Mouse (Mus musculus) neural tube, embryonic 10.5 days (tissue): ENCODE measurements at regions not wholly inside any gene's neighbourhood (a gene's known extent, or its start where the extent isn't known, plus 50 kb on each side); places are given as distances from the start of the nearest gene placed in this dataset.

Source experiments
- DNase-seq: peaks from one replicate; pipeline ENCODE4 v3.0.0-alpha.2; 2017; ENCODE audit warnings: low spot score; ENCODE audit errors: extremely low spot score

GRCm38 (mm10) chr7:74224378-74224777 is 210.9 kb upstream of the St8sia2 start:
- no peak for DNase-seq

DNA sequence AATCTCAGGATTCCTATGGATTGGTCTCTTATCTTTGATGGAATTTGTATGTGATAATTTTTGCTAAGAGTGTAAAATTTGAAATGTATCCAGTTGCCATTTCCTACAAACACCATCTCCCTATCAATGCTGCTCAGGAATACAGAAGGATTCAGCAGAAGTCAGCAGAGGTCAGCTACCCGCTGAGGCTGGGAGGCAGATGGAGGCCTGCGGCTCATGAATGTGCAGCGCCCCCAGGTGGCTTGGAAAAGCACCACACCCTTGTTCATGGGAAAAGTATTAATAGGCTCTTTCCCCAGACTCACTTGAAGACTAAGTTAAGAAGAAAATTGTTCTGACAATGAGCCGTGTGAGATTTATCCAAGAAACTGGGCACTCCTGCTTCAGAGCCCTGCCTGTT is 187.2 kb upstream of the St8sia2 start:
- peak; percentile 47 for DNase-seq

DNA sequence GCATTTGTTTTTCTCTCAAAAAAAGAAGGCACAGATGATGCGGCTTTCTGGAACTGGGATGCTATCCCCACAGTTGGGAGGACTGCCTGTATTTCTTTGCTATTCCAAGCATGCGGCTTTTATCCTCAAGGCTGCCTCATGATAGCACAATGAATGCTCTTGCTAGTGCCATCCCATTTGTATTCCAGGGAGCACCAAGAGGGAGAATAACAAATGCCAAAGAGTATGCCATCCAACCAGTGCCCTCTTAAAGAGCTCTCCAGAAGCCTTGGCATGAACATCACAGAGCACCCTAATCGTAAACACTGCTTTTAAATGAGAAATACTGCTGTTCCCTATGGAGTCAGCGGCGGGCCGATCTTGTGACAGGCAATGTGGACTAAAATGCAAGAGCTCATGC is 185.3 kb upstream of the St8sia2 start:
- no peak for DNase-seq

DNA sequence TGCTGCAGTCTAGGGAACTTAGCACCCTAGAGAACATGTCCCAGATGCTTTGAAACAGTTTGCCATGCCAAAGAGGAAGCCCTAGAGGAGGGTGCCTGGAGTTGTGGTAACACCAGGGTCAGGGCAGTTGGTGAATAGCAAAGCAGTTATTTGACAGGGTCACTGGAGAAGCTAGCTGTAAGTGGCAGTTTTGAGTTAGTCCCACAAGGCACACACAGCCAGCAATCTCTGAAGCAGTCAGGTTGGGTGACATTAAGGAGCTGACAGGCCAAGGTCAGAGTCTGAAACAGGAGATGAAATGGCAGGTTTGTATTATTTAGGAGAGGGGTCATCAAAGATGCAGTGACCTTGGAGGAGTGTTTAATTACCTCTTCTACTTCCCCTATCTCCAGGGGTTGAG is 171.2 kb upstream of the St8sia2 start:
- no peak for DNase-seq

DNA sequence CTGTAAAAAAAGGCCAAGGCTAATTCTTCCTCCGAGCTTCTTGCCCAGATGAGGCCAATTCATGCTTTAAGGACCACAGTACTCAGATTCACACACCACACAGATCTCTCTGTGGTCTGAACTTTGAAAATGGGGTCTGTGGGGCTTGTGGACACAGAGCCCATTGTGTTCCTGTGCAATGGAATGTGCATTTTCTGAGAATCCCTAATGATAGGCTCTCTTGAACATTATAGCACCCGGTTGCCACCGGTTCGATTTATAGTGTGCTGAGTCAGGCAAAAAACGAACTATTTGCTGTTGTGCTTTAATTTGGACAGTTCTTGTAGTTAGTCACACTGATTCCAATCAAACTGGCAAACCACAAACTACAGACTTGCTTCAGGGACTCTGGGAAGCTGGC is 160.7 kb upstream of the St8sia2 start:
- no peak for DNase-seq

GRCm38 (mm10) chr7:74173230-74173612 is 159.7 kb upstream of the St8sia2 start:
- no peak for DNase-seq

- DNase-seq = no peak
Observed at GRCm38 (mm10) chr7:74172504-74173229, 159.2 kb upstream of the St8sia2 start.

GRCm38 (mm10) chr7:74151590-74151989 is 138.1 kb upstream of the St8sia2 start:
- DNase-seq = no peak

DNA sequence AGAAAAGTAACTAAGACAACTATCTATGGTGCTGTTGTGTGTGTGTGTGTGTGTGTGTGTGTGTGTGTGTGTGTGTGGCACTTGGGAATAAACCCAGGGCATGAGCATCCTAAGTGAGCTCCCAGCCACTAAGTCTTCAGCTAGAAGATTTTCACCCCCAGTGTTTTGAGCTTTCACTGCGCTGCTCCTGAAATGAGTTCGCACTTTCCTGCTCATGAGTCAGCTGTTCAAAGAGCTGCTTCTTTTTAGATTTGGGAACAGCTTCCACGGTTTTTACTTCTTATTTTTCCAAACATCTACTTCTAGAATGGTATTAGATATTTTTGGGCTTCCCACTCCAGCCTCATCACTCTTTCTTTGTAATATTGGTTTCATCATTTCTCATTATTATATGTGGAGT is 129.7 kb upstream of the St8sia2 start:
- no peak for DNase-seq

- DNase-seq = no peak
Observed at GRCm38 (mm10) chr7:74138169-74138568, 124.7 kb upstream of the St8sia2 start.

DNA sequence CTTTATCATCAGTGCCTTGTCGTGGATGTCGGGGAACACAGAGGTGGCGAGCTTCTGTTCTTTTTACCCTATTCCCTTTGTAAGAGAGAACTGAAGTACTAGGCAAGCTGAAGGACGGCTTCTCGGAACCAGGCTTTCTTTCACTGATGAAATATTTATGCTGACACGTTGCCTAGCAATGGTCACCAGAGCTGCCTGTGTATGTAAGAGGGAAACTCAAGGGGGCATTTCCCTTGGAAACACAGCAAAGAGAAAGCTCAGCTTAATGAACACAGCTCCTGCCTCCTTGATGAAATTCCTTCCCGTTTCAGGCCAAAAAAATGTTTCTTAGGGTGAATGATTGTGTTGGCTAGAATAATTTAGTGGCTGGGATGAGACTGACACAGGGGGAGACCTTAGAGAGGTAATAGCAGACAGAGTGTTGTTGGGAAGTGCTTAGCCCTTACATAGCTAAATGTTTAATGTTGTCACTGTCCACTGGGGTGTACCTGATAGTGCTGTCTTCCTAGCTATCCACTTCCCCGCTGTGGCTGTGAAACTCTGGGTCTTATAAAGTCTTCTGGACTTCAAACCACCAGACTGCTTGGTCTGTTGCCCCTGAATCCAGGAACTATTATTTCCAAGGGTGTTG is 116.8 kb upstream of the St8sia2 start:
- DNase-seq = no peak

DNA sequence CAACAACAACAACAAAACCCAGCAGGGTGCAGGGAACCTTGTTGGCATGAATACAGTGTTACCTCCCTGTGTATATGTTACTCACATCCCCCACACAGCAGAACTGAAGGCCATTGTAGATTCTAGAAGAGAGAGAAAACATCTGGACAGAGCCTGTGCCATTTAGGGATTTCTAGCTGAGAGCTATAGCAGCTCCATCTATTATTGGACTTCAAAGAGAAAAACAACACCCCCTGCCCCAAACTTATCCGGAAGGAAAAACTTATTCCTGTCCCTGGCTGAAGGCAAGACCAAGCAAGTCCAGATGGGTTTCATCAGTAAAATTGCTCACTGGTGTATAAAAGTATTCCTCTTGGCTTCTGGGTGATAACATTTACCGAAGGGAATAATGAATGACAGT is 98.6 kb upstream of the St8sia2 start:
- DNase-seq = no peak

- no peak for DNase-seq
Observed at GRCm38 (mm10) chr7:74108347-74108746, 94.9 kb upstream of the St8sia2 start.

GRCm38 (mm10) chr7:74107176-74107928 is 93.9 kb upstream of the St8sia2 start:
- no peak for DNase-seq

DNA sequence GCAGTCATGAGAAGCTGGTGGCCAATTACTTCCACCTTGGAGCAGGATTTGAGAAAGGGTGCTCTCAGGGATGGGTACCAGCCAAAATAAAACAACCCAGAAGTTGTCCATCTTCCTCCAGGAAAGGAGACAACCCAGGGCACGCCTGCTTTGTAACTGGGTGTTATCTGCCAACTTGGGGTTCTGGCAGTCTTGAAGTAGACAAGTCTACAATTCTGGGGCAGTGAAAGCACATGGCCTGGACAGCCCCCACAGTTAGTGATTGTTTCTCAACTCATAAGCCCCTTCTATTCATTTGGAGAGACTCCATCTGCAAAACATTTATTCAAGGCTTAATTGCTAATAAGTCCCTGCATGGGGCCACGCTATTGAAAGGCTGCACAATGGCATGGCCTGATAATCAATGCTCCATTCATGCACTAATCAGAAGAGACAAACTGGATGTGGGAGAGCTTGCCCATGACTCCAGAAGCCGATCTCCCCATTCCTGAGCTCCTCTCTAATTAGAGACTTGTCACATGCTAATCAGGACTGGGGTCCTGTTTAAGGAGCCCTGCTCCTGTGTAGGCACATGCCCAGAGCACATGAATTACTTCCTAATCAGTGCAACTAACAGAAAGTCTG is 78.0 kb upstream of the St8sia2 start:
- no peak for DNase-seq

- DNase-seq = no peak
Observed at GRCm38 (mm10) chr7:74080846-74081235, 67.4 kb upstream of the St8sia2 start.

- no peak for DNase-seq
Observed at GRCm38 (mm10) chr7:74080079-74080845, 66.8 kb upstream of the St8sia2 start.

GRCm38 (mm10) chr7:74072632-74073031 is 59.1 kb upstream of the St8sia2 start:
- no peak for DNase-seq

DNA sequence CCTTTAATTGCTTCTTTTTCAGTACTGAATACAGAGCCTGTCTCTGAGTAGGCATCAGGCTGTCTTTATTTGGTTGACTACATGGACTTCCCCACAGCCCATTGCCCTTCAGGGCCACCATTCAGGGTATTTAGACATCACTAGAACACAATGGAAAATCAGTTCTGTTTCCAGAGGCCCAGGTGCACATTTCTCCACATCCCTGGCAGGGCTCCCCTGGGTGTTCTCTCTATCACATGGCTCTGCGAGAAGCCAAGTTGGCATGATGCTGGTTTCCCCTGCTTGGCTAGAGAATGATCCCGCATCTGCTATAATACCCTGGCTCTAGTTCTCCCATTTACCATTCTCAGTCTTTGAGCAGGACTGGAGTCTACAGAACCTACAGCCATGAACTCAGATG is 57.3 kb upstream of the St8sia2 start:
- DNase-seq = no peak

GRCm38 (mm10) chr7:74065449-74066099 is 52.1 kb upstream of the St8sia2 start:
- DNase-seq = no peak
